Mouse (Mus musculus): ENCODE data around the gene Ifi205.

DNA sequence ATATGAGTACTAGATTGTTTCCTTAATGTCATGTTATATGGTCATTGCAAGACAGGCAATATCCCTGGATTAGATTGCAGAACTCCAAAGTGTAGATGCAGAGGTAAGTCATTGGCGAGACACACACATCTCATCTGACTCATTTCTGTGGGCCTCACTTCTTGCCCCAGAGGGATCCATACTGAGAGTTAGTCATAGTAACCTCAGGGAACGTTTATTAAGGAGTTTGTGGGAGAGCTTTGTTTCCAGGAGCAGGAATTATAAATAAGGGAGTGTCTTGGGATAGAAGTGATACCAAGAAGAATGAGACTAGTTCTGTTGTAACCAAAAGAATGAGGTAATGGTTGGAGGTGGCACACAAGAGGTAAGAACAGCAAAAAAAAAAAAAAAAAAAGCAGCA, 17.3 kb upstream of the Ifi205 start, which contains the start of gene Olfr432:
- no peak for TF ChIP-seq CTCF (IDR thresholded peaks at IDR 0.05; ENCODE audit: low read depth)
- no peak for TF ChIP-seq EP300 (optimal IDR thresholded peaks at IDR 0.05)

Data from stomach, postnatal 0 days (tissue).